Mouse (Mus musculus): ENCODE results near the gene Gpa33. TPM values are rescaled to one million over a fixed set of nuclear protein-coding genes. Genes with fewer than 3 reads are reported as not detected.

Gpa33 gene
- total and polyA plus RNA-seq, 3 experiments = 0.04 TPM; not detected in 2

GRCm38 (mm10) chr1:166094462-166094861 is 35.6 kb upstream of the Gpa33 start:
- no peaks in the 10 kb centered on the region for H3K79me2 ChIP-seq (replicated peaks; ENCODE audit: control insufficient read depth, extremely low read depth, insufficient read depth, poor library complexity, severe bottlenecking)
- H3K9me3 ChIP-seq (replicated peaks; ENCODE audit: low read length) = no peaks in the 10 kb centered on the region
- in situ Hi-C loops (cut with MboI; ENCODE audit: low pct_ligation_motif_present, low pct_unique_long_range_greater_than_20kb, low sequenced_read_pairs) (no loop called here), dilution Hi-C loops (cut with MboI; ENCODE audit: extremely low pct_ligation_motif_present, extremely low pct_unique_long_range_greater_than_20kb, low sequenced_read_pairs) (no loop called here)
- no peak overlapping the region for H3K4me3 ChIP-seq (replicated peaks in 1 of 3; ENCODE audit: low read depth in 2 of 3, low read length in 2 of 3, poor library complexity in 1 of 3)
- no peak overlapping the region for H3K4me2 ChIP-seq (ENCODE audit: insufficient read depth, low read depth, poor library complexity, severe bottlenecking)
- H3K4me1 ChIP-seq (ENCODE audit: control insufficient read depth in 1 of 2, insufficient read depth in 2 of 2) = peaks cover 6 to 14% of the 10 kb centered on the region in 2 experiments; a peak in 3 of 4 replicates
- peaks cover 2% of the 10 kb centered on the region for H3K27me3 ChIP-seq (replicated peaks)
- H3K27ac ChIP-seq (ENCODE audit: insufficient read depth, low read depth) = no peak overlapping the region
- no peak for DNase-seq (ENCODE audit: extremely low read depth)
- H3K9ac ChIP-seq (ENCODE audit: insufficient read depth, low read depth) = no peak overlapping the region
- TF ChIP-seq CHD2 (IDR thresholded peaks at IDR 0.05; ENCODE audit: low read length) = no peak
- no peak for TF ChIP-seq ZMIZ1 (IDR thresholded peaks at IDR 0.05; ENCODE audit: low read depth, low read length)
- no peak for TF ChIP-seq SIN3A (IDR thresholded peaks at IDR 0.05; ENCODE audit: low read length)
- peak; percentile 37; the same call in 1 of the 2 replicates for TF ChIP-seq TCF12 (IDR thresholded peaks at IDR 0.05; ENCODE audit: low read depth, low read length)
- no peak for TF ChIP-seq MYC (IDR thresholded peaks at IDR 0.05; ENCODE audit: low read depth, low read length)
- H3K36me3 ChIP-seq (replicated peaks in 1 of 2; ENCODE audit: control insufficient read depth in 1 of 2, insufficient read depth in 1 of 2, low read length in 1 of 2) = no peaks in the 10 kb centered on the region

- Histone ChIP-seq H3K36me3 (replicated peaks in 1 of 2; ENCODE audit: control insufficient read depth in 1 of 2, insufficient read depth in 1 of 2, low read length in 1 of 2) (no peaks in the 10 kb centered on the region), H3K79me2 (replicated peaks; ENCODE audit: control insufficient read depth, extremely low read depth, insufficient read depth, poor library complexity, severe bottlenecking) (no peaks in the 10 kb centered on the region), H3K27ac (ENCODE audit: insufficient read depth, low read depth) (no peak overlapping the region), H3K4me2 (ENCODE audit: insufficient read depth, low read depth, poor library complexity, severe bottlenecking) (no peak overlapping the region), H3K4me1 (ENCODE audit: control insufficient read depth in 1 of 2, insufficient read depth in 2 of 2) (peaks cover 6 to 21% of the 10 kb centered on the region in 2 experiments; a peak in 3 of 4 replicates), H3K9me3 (replicated peaks; ENCODE audit: low read length) (no peaks in the 10 kb centered on the region), H3K4me3 (replicated peaks in 1 of 3; ENCODE audit: low read depth in 2 of 3, low read length in 2 of 3, poor library complexity in 1 of 3) (no peak overlapping the region), H3K27me3 (replicated peaks) (peaks cover 2% of the 10 kb centered on the region), H3K9ac (ENCODE audit: insufficient read depth, low read depth) (no peak overlapping the region)
- no peak for TF ChIP-seq MXI1 (IDR thresholded peaks at IDR 0.05; ENCODE audit: low read depth, low read length)
- TF ChIP-seq MAZ (IDR thresholded peaks at IDR 0.05; ENCODE audit: low read depth, low read length) = no peak
- TF ChIP-seq POLR2AphosphoS2 (IDR thresholded peaks at IDR 0.05; ENCODE audit: low read depth, low read length) = no peak
- no peak for TF ChIP-seq TCF12 (IDR thresholded peaks at IDR 0.05; ENCODE audit: low read depth, low read length)
- no peak for TF ChIP-seq ETS1 (conservative IDR thresholded peaks at IDR 0.05; ENCODE audit: low read depth, low read length)
- TF ChIP-seq HCFC1 (IDR thresholded peaks at IDR 0.05; ENCODE audit: low read depth, low read length) = no peak
- TF ChIP-seq NRF1 (IDR thresholded peaks at IDR 0.05; ENCODE audit: low read depth, low read length) = no peak
- TF ChIP-seq CTCF (conservative IDR thresholded peaks at IDR 0.05 in 1 of 2, IDR thresholded peaks at IDR 0.05 in 1 of 2; ENCODE audit: low read depth in 2 of 2, low read length in 2 of 2) = no peak
- TF ChIP-seq JUND (conservative IDR thresholded peaks at IDR 0.05; ENCODE audit: low read depth, low read length) = no peak
- TF ChIP-seq MEF2A (IDR thresholded peaks at IDR 0.05; ENCODE audit: borderline replicate concordance, low read depth, low read length) = no peak
- TF ChIP-seq ZKSCAN1 (IDR thresholded peaks at IDR 0.05; ENCODE audit: borderline replicate concordance, low read depth, low read length) = no peak
- no peak for TF ChIP-seq TBP (conservative IDR thresholded peaks at IDR 0.05; ENCODE audit: low read depth, low read length)
- no peak for TF ChIP-seq RCOR1 (conservative IDR thresholded peaks at IDR 0.05; ENCODE audit: low read depth, low read length)
- TF ChIP-seq GABPA (IDR thresholded peaks at IDR 0.05; ENCODE audit: insufficient replicate concordance, low read depth, low read length) = no peak
- TF ChIP-seq MYC (IDR thresholded peaks at IDR 0.05; ENCODE audit: low read depth, low read length) = no peak
- no peak for TF ChIP-seq BHLHE40 (IDR thresholded peaks at IDR 0.05; ENCODE audit: low read depth, low read length)
- TF ChIP-seq SMC3 (IDR thresholded peaks at IDR 0.05; ENCODE audit: low read depth, low read length) = no peak
- DNase-seq (ENCODE audit: extremely low read depth) = no peak
- in situ Hi-C loops (cut with MboI; ENCODE audit: low pct_ligation_motif_present, low pct_unique_long_range_greater_than_20kb, low sequenced_read_pairs) = no loop called here
- dilution Hi-C loops (cut with MboI; ENCODE audit: extremely low pct_ligation_motif_present, extremely low pct_unique_long_range_greater_than_20kb, low sequenced_read_pairs) = no loop called here
Observed at GRCm38 (mm10) chr1:166098120-166098519, 31.9 kb upstream of the Gpa33 start.

All from CH12.LX (cell line).